Mouse (Mus musculus): ENCODE measurements around the gene Myo1e.

- TF ChIP-seq CTCF (IDR thresholded peaks at IDR 0.05; ENCODE audit: low read depth), result no peak
- no peak for TF ChIP-seq EP300 (IDR thresholded peaks at IDR 0.05; ENCODE audit: low read depth)
These were observed 14.8 kb upstream of the Myo1e start for GRCm38 (mm10) chr9:70192336-70192735.
